Mouse (Mus musculus): Measurements from ENCODE around the gene Cldn34c2. TPM values are rescaled to one million over a fixed set of nuclear protein-coding genes. Genes with fewer than 3 reads are reported as not detected.

Cldn34c2 gene
- polyA plus RNA-seq (2012; fragmentation: generic; extraction: Trizol): not detected

GRCm38 (mm10) chrX:123581400-123581799 lies at the start of gene Cldn34c2:
TSS of gene Cldn34c2 (plus strand) at chrX:123581700.

Other genes with a start within 250 kb of the Cldn34c2 start
- gene Gm17467, start 123.1 kb downstream of the Cldn34c2 start, polyA plus RNA-seq (2012; fragmentation: generic; extraction: Trizol): not detected
- gene Cldn34c3, start 212.0 kb downstream of the Cldn34c2 start, polyA plus RNA-seq (2012; fragmentation: generic; extraction: Trizol): not detected